Mouse (Mus musculus) embryonic stem cell, embryonic (primary cell): ENCODE results near the gene Unk.

Source experiments
- CTCF ChIA-PET, 4 experiments: fragments of 300-600 bp in 2 of 4; fragments of 350-600 bp in 2 of 4; sonication (Branson Sonifier 250); formaldehyde crosslinking; loops; one replicate each; lab custom pipeline; 2022; ENCODE audit warnings: inconsistent platforms in 2 of 4; lab: Charles Lee
- POLR2A ChIA-PET, 4 experiments: fragments of 300-600 bp in 2 of 4; fragments of 350-600 bp in 2 of 4; sonication (Branson Sonifier 250); formaldehyde crosslinking; loops; one replicate each; lab custom pipeline; 2022; ENCODE audit warnings: antibody characterized with exemption in 4 of 4, inconsistent platforms in 1 of 4; lab: Charles Lee

The Unk gene

GRCm38 (mm10) chr11:116108464-116109137, 78.5 kb downstream of the Unk start:
- POLR2A ChIA-PET = interaction anchor here in 3 of 4 experiments (0.5 to 4.2 kb wide), 26 partner anchors 8 to 1585 kb away, joined by 3 to 44 read pairs (median 3); partner anchors contain the start of genes Galk1 (in 1 of the 3), Mrpl38 (in 1 of the 3) and Trim47 (in 1 of the 3)
- CTCF ChIA-PET = interaction anchor here in 2 of 4 experiments (0.6 to 2.1 kb wide), 14 partner anchors 9 to 425 kb away, joined by 3 to 6 read pairs (median 3); partner anchors contain the start of genes Mrpl38 (in 1 of the 2), Trim47 (in 1 of the 2) and Trim65 (in 1 of the 2)

GRCm38 (mm10) chr11:116109441-116110081, 79.4 kb downstream of the Unk start:
- CTCF ChIA-PET = interaction anchor here (0.6 to 2.1 kb wide), 13 partner anchors 8 to 387 kb away, joined by 3 to 6 read pairs (median 3); partner anchors contain the start of gene Mrpl38 (in 1 of the 4)

GRCm38 (mm10) chr11:116110131-116110530, 80.0 kb downstream of the Unk start:
- CTCF ChIA-PET = interaction anchor here in 3 of 4 experiments (0.6 to 2.0 kb wide), 7 partner anchors 10 to 250 kb away, joined by 3 to 6 read pairs (median 4); no protein-coding TSS in a partner anchor
- POLR2A ChIA-PET = interaction anchor here in 2 of 4 experiments (0.5 to 4.2 kb wide), 8 partner anchors 10 to 645 kb away, joined by 3 to 44 read pairs (median 4); partner anchors contain the start of genes Exoc7 (in 1 of the 2) and Mrpl38 (in 1 of the 2)

More at GRCm38 (mm10) chr11:116109441-116110081, 79.4 kb downstream of the Unk start:
- POLR2A ChIA-PET = interaction anchor here in 2 of 4 experiments (0.5 to 4.2 kb wide), 17 partner anchors 9 to 471 kb away, joined by 3 to 44 read pairs (median 3); partner anchors contain the start of genes Exoc7 (in 1 of the 2), Mrpl38 (in 1 of the 2) and Trim47 (in 1 of the 2)

GRCm38 (mm10) chr11:116110540-116110939, 80.4 kb downstream of the Unk start:
- ChIA-PET CTCF (interaction anchor here in 3 of 4 experiments (0.7 to 2.7 kb wide), 20 partner anchors 8 to 251 kb away, joined by 3 to 8 read pairs (median 4); partner anchors contain the start of gene Trim47 (in 1 of the 3)), POLR2A (interaction anchor here in 2 of 4 experiments (0.5 to 3.2 kb wide), 10 partner anchors 8 to 645 kb away, joined by 3 to 18 read pairs (median 8); partner anchors contain the start of gene Mrpl38 (in 2 of the 2))
